Mouse (Mus musculus) MEL (cell line): ENCODE measurements around the gene Cpox. TPM values are rescaled to one million over a fixed set of nuclear protein-coding genes. Genes with fewer than 3 reads are reported as not detected.

Source experiments
- DNase-seq: peaks from one replicate; pipeline ENCODE4 v3.0.0; 2011; ENCODE audit warnings: low read depth, low spot score
- H3K27ac ChIP-seq: 2 replicates; pipeline ENCODE4 v1.5.1; 2012; ENCODE audit warnings: low read depth, mild to moderate bottlenecking, control low read depth, low read length, moderate library complexity; ENCODE audit not compliant: control insufficient read depth
- H3K27me3 ChIP-seq, 2 experiments: fragments of 150-350 bp in 1 of 2; sonication (generic) in 1 of 2; 2 replicates each; pipeline ENCODE4 v1.6.1; 2012; ENCODE audit warnings: low read length in 2 of 2, mild to moderate bottlenecking in 2 of 2, improper control_type of control experiment in 1 of 2, moderate library complexity in 1 of 2; ENCODE audit not compliant: insufficient read depth in 2 of 2, control insufficient read depth in 1 of 2
- H3K36me3 ChIP-seq, 2 experiments: 2 replicates each; pipeline ENCODE4 v1.6.1; 2012 to 2014; ENCODE audit warnings: low read length in 2 of 2, improper control_type of control experiment in 1 of 2, inconsistent platforms in 1 of 2, mild to moderate bottlenecking in 1 of 2; ENCODE audit not compliant: insufficient read depth in 2 of 2, control insufficient read depth in 1 of 2
- H3K4me1 ChIP-seq, 2 experiments: fragments of 150-350 bp in 1 of 2; sonication (generic) in 1 of 2; 2 replicates each; pipeline ENCODE4 v1.6.1; 2012; ENCODE audit warnings: low read length in 2 of 2, improper control_type of control experiment in 1 of 2, mild to moderate bottlenecking in 1 of 2; ENCODE audit not compliant: insufficient read depth in 2 of 2, control insufficient read depth in 1 of 2
- H3K4me3 ChIP-seq, 2 experiments: fragments of 150-350 bp in 1 of 2; sonication (generic) in 1 of 2; 2 replicates each; pipeline ENCODE4 v1.5.1; 2012; ENCODE audit warnings: low read depth in 2 of 2, low read length in 2 of 2, mild to moderate bottlenecking in 2 of 2, moderate library complexity in 2 of 2, control low read depth in 1 of 2, improper control_type of control experiment in 1 of 2; ENCODE audit not compliant: control insufficient read depth in 1 of 2, insufficient read depth in 1 of 2
- H3K79me2 ChIP-seq: 2 replicates; pipeline ENCODE4 v1.6.1; 2012; ENCODE audit warnings: mild to moderate bottlenecking, low read length, moderate library complexity; ENCODE audit not compliant: control insufficient read depth, poor library complexity, insufficient read depth
- H3K9ac ChIP-seq: 2 replicates; pipeline ENCODE4 v1.6.1; 2012; ENCODE audit warnings: low read depth, mild to moderate bottlenecking, control low read depth, low read length, moderate library complexity; ENCODE audit not compliant: control insufficient read depth, poor library complexity, severe bottlenecking
- H3K9me3 ChIP-seq: fragments of 150-350 bp; sonication (generic); replicated peaks from 2 replicates; pipeline ENCODE4 v1.6.1; 2012; ENCODE audit warnings: mild to moderate bottlenecking, low read length, improper control_type of control experiment, moderate library complexity; ENCODE audit not compliant: insufficient read depth
- CHD2 ChIP-seq: IDR thresholded peaks from 2 replicates; pipeline ENCODE4 v1.6.1; 2011; ENCODE audit warnings: low read length, improper control_type of control experiment
- CTCF ChIP-seq, 3 experiments: IDR thresholded peaks in 2 of 3; conservative IDR thresholded peaks in 1 of 3; 2 replicates each; pipeline ENCODE4 v1.5.1; 2011 to 2012; ENCODE audit warnings: low read length in 3 of 3, low read depth in 2 of 3, mild to moderate bottlenecking in 2 of 3, improper control_type of control experiment in 1 of 3, inconsistent platforms in 1 of 3, mixed read lengths in 1 of 3, moderate library complexity in 1 of 3; ENCODE audit not compliant: control insufficient read depth in 1 of 3, insufficient read depth in 1 of 3, poor library complexity in 1 of 3, severe bottlenecking in 1 of 3
- E2F4 ChIP-seq: IDR thresholded peaks from 2 replicates; pipeline ENCODE4 v1.6.1; 2011; ENCODE audit warnings: low read depth, low read length, improper control_type of control experiment, borderline replicate concordance
- ELF1 ChIP-seq: IDR thresholded peaks from 2 replicates; pipeline ENCODE4 v1.6.1; 2014; ENCODE audit warnings: low read depth, mild to moderate bottlenecking, inconsistent platforms, low read length, improper control_type of control experiment, moderate library complexity
- EP300 ChIP-seq, 2 experiments: IDR thresholded peaks; 2 replicates each; pipeline ENCODE4 v1.6.1; 2011; ENCODE audit warnings: improper control_type of control experiment in 2 of 2, low read length in 2 of 2, low read depth in 1 of 2, mild to moderate bottlenecking in 1 of 2
- GABPA ChIP-seq: IDR thresholded peaks from 2 replicates; pipeline ENCODE4 v1.6.1; 2012; ENCODE audit warnings: low read depth, mild to moderate bottlenecking, inconsistent platforms, low read length, improper control_type of control experiment, moderate library complexity
- JUND ChIP-seq: IDR thresholded peaks from 2 replicates; pipeline ENCODE4 v1.6.1; 2011; ENCODE audit warnings: low read depth, mild to moderate bottlenecking, improper control_type of control experiment, low read length
- MAX ChIP-seq: IDR thresholded peaks from 2 replicates; pipeline ENCODE4 v1.6.1; 2011; ENCODE audit warnings: low read length, improper control_type of control experiment
- MYB ChIP-seq: IDR thresholded peaks from 2 replicates; pipeline ENCODE4 v1.6.1; 2011; ENCODE audit warnings: mild to moderate bottlenecking, low read depth, low read length, improper control_type of control experiment
- MYC ChIP-seq: IDR thresholded peaks from 2 replicates; pipeline ENCODE4 v1.6.1; 2011; ENCODE audit warnings: low read depth, mild to moderate bottlenecking, low read length, improper control_type of control experiment, moderate library complexity
- NELFE ChIP-seq: IDR thresholded peaks from 2 replicates; pipeline ENCODE4 v1.6.1; 2011; ENCODE audit warnings: low read depth, low read length, improper control_type of control experiment
- RCOR1 ChIP-seq: IDR thresholded peaks from 2 replicates; pipeline ENCODE4 v1.6.1; 2012; ENCODE audit warnings: low read depth, mild to moderate bottlenecking, inconsistent platforms, low read length, improper control_type of control experiment
- SIN3A ChIP-seq: IDR thresholded peaks from 2 replicates; pipeline ENCODE4 v1.6.1; 2012; ENCODE audit warnings: low read length, improper control_type of control experiment, inconsistent platforms
- SMC3 ChIP-seq: IDR thresholded peaks from 2 replicates; pipeline ENCODE4 v1.6.1; 2011; ENCODE audit warnings: low read depth, low read length, improper control_type of control experiment
- TCF12 ChIP-seq: IDR thresholded peaks from 2 replicates; pipeline ENCODE4 v1.6.1; 2014; ENCODE audit warnings: low read depth, mild to moderate bottlenecking, inconsistent platforms, low read length, improper control_type of control experiment, moderate library complexity
- USF1 ChIP-seq: IDR thresholded peaks from 2 replicates; pipeline ENCODE4 v1.6.1; 2014; ENCODE audit warnings: low read depth, mild to moderate bottlenecking, inconsistent platforms, low read length, improper control_type of control experiment, moderate library complexity
- USF2 ChIP-seq, 2 experiments: IDR thresholded peaks; 2 replicates each; pipeline ENCODE4 v1.6.1; 2011 to 2012; ENCODE audit warnings: improper control_type of control experiment in 2 of 2, low read length in 2 of 2, borderline replicate concordance in 1 of 2, inconsistent platforms in 1 of 2, low read depth in 1 of 2, mild to moderate bottlenecking in 1 of 2; ENCODE audit not compliant: insufficient read depth in 1 of 2
- ZMIZ1 ChIP-seq: IDR thresholded peaks from 2 replicates; pipeline ENCODE4 v1.6.1; 2012; ENCODE audit warnings: low read depth, mild to moderate bottlenecking, inconsistent platforms, low read length, improper control_type of control experiment, moderate library complexity
- ZNF384 ChIP-seq: IDR thresholded peaks from 2 replicates; pipeline ENCODE4 v1.6.1; 2012; ENCODE audit warnings: low read depth, mild to moderate bottlenecking, inconsistent platforms, low read length, improper control_type of control experiment
- polyA plus RNA-seq, 2 experiments: library from polyadenylated mRNA; stranded (reverse) in 1 of 2; unstranded in 1 of 2; fragments of >175 nt in 1 of 2; fragments of >200 nt in 1 of 2; gene quantifications; 2 replicates each; pipeline versions ENCODE4 v1.2.1 to v1.2.4; 2012; ENCODE audit warnings: low replicate concordance in 2 of 2, low read depth in 1 of 2; ENCODE audit not compliant: insufficient read length in 2 of 2, insufficient read depth in 1 of 2, missing spikeins in 1 of 2
- total RNA-seq: library from RNA; depleted of rRNA; stranded (reverse); fragments of 300-350 nt; gene quantifications from 2 replicates; pipeline ENCODE4 v1.2.3, GENCODE M21; 2012

The Cpox gene
- total and polyA plus RNA-seq, 3 experiments = 110 to 421 (median 159) TPM

- no peaks in the 10 kb centered on the region for H3K79me2 ChIP-seq
- no peak overlapping the region for H3K4me3 ChIP-seq
- H3K27me3 ChIP-seq = no peaks in the 10 kb centered on the region
- H3K9me3 ChIP-seq = no peaks in the 10 kb centered on the region
- H3K27ac ChIP-seq = no peak overlapping the region
- no peak overlapping the region for H3K9ac ChIP-seq
- no peak for DNase-seq
- peaks cover 0 to 5% of the 10 kb centered on the region in 2 experiments; a peak in 1 of 4 replicates for H3K4me1 ChIP-seq
- peaks cover 0 to 8% of the 10 kb centered on the region in 2 experiments; a peak in 1 of 4 replicates for H3K36me3 ChIP-seq
- no peak for TF ChIP-seq SMC3
- TF ChIP-seq USF1 = no peak
- TF ChIP-seq EP300 (IDR thresholded peaks at IDR 0.05; ENCODE audit: low read depth in 1 of 2, low read length in 2 of 2) = no peak
- TF ChIP-seq RCOR1 = no peak
- no peak for TF ChIP-seq E2F4
- no peak for TF ChIP-seq GABPA
- TF ChIP-seq CHD2 = no peak
- no peak for TF ChIP-seq SIN3A
- TF ChIP-seq USF2 (IDR thresholded peaks at IDR 0.05; ENCODE audit: borderline replicate concordance in 1 of 2, insufficient read depth in 1 of 2, low read depth in 1 of 2, low read length in 2 of 2) = no peak
- no peak for TF ChIP-seq CTCF (IDR thresholded peaks at IDR 0.05 in 2 of 3, conservative IDR thresholded peaks at IDR 0.05 in 1 of 3; ENCODE audit: control insufficient read depth in 1 of 3, insufficient read depth in 1 of 3, low read depth in 2 of 3, low read length in 3 of 3, poor library complexity in 1 of 3, severe bottlenecking in 1 of 3)
- TF ChIP-seq NELFE = no peak
- TF ChIP-seq ZNF384 = no peak
- TF ChIP-seq ELF1 = no peak
- no peak for TF ChIP-seq MAX
- TF ChIP-seq MYC = no peak
- no peak for TF ChIP-seq JUND
- TF ChIP-seq ZMIZ1 = no peak
- no peak for TF ChIP-seq MYB
- no peak for TF ChIP-seq TCF12
These were observed 34.9 kb downstream of the Cpox start for GRCm38 (mm10) chr16:58704999-58705398.

- Histone ChIP-seq H3K27ac (no peak overlapping the region), H3K4me1 (peaks cover 0 to 5% of the 10 kb centered on the region in 2 experiments; a peak in 1 of 4 replicates), H3K9ac (no peak overlapping the region), H3K36me3 (peaks cover 0 to 8% of the 10 kb centered on the region in 2 experiments; a peak in 2 of 4 replicates), H3K9me3 (no peaks in the 10 kb centered on the region), H3K4me3 (no peak overlapping the region), H3K79me2 (no peaks in the 10 kb centered on the region), H3K27me3 (no peaks in the 10 kb centered on the region)
- DNase-seq = no peak
- no peak for TF ChIP-seq USF2 (IDR thresholded peaks at IDR 0.05; ENCODE audit: borderline replicate concordance in 1 of 2, insufficient read depth in 1 of 2, low read depth in 1 of 2, low read length in 2 of 2)
- TF ChIP-seq SIN3A = no peak
- TF ChIP-seq TCF12 = no peak
These were observed 37.3 kb downstream of the Cpox start for GRCm38 (mm10) chr16:58707276-58707905.
